Mouse (Mus musculus): ENCODE measurements around the gene Izumo4. TPM values are rescaled to one million over a fixed set of nuclear protein-coding genes. Genes with fewer than 3 reads are reported as not detected.
A peak's percentile ranks its signal among the peaks of the same experiment; 100 is the strongest.

Izumo4 gene
- polyA plus RNA-seq, 2 experiments: 15.9 to 66.1 TPM

GRCm38 (mm10) chr10:80732611-80733101 is 30.7 kb downstream of the Izumo4 start:
- DNase-seq (ENCODE audit: low spot score) (no peak), ATAC-seq (ENCODE audit: low FRiP score, low read depth) (no peak)
- H3K36me3 ChIP-seq (ENCODE audit: control insufficient read depth, insufficient read depth, low read length): peaks cover 72% of the 10 kb centered on the region
- H3K27ac ChIP-seq (replicated peaks; ENCODE audit: low read depth, low read length): no peak overlapping the region
- no peaks in the 10 kb centered on the region for H3K27me3 ChIP-seq (ENCODE audit: control insufficient read depth, insufficient read depth, low read length)
- no peak overlapping the region for H3K4me2 ChIP-seq (replicated peaks; ENCODE audit: low read depth, low read length, severe bottlenecking)
- TF ChIP-seq POLR2A (IDR thresholded peaks at IDR 0.05; ENCODE audit: borderline replicate concordance, extremely low read depth, insufficient read depth, insufficient read length): no peak
- H3K4me1 ChIP-seq (ENCODE audit: control insufficient read depth, insufficient read depth, low read length): no peaks in the 10 kb centered on the region
- no peaks in the 10 kb centered on the region for H3K9me3 ChIP-seq (ENCODE audit: control insufficient read depth, low read length)
- no peak overlapping the region for H3K4me3 ChIP-seq (replicated peaks; ENCODE audit: low read length)
- H3K9ac ChIP-seq (ENCODE audit: low read depth, low read length, severe bottlenecking): no peak overlapping the region
- WGBS: 99% methylated on average over 6 of the region's 6 CpGs

- ATAC-seq (ENCODE audit: low FRiP score, low read depth): no peak
- no peak for DNase-seq (ENCODE audit: low spot score)
- H3K4me2 ChIP-seq (replicated peaks; ENCODE audit: low read depth, low read length, severe bottlenecking): no peak overlapping the region
- H3K36me3 ChIP-seq (ENCODE audit: control insufficient read depth, insufficient read depth, low read length): peaks cover 31% of the 10 kb centered on the region
- no peak for TF ChIP-seq POLR2A (IDR thresholded peaks at IDR 0.05; ENCODE audit: borderline replicate concordance, extremely low read depth, insufficient read depth, insufficient read length)
- H3K4me3 ChIP-seq (replicated peaks; ENCODE audit: low read length): no peak overlapping the region
- H3K9ac ChIP-seq (ENCODE audit: low read depth, low read length, severe bottlenecking): no peak overlapping the region
- H3K27ac ChIP-seq (replicated peaks; ENCODE audit: low read depth, low read length): no peak overlapping the region
- H3K27me3 ChIP-seq (ENCODE audit: control insufficient read depth, insufficient read depth, low read length): no peaks in the 10 kb centered on the region
- WGBS: 85% methylated on average over 5 of the region's 5 CpGs
- no peaks in the 10 kb centered on the region for H3K9me3 ChIP-seq (ENCODE audit: control insufficient read depth, low read length)
- peaks cover 18% of the 10 kb centered on the region for H3K4me1 ChIP-seq (ENCODE audit: control insufficient read depth, insufficient read depth, low read length)
Measured at GRCm38 (mm10) chr10:80736731-80737130, 34.7 kb downstream of the Izumo4 start.

GRCm38 (mm10) chr10:80738657-80739056 is 36.7 kb downstream of the Izumo4 start:
- H3K9ac ChIP-seq (ENCODE audit: low read depth, low read length, severe bottlenecking): no peak overlapping the region
- no peak overlapping the region for H3K27ac ChIP-seq (replicated peaks; ENCODE audit: low read depth, low read length)
- ATAC-seq (ENCODE audit: low FRiP score, low read depth) (no peak), DNase-seq (ENCODE audit: low spot score) (no peak)
- 72% methylated on average over 1 of the region's 1 CpGs for WGBS
- peaks cover 18% of the 10 kb centered on the region for H3K4me1 ChIP-seq (ENCODE audit: control insufficient read depth, insufficient read depth, low read length)
- no peaks in the 10 kb centered on the region for H3K27me3 ChIP-seq (ENCODE audit: control insufficient read depth, insufficient read depth, low read length)
- no peak overlapping the region for H3K4me2 ChIP-seq (replicated peaks; ENCODE audit: low read depth, low read length, severe bottlenecking)
- H3K4me3 ChIP-seq (replicated peaks; ENCODE audit: low read length): no peak overlapping the region
- H3K9me3 ChIP-seq (ENCODE audit: control insufficient read depth, low read length): no peaks in the 10 kb centered on the region
- no peak for TF ChIP-seq POLR2A (IDR thresholded peaks at IDR 0.05; ENCODE audit: borderline replicate concordance, extremely low read depth, insufficient read depth, insufficient read length)
- peaks cover 12% of the 10 kb centered on the region for H3K36me3 ChIP-seq (ENCODE audit: control insufficient read depth, insufficient read depth, low read length)

- DNase-seq (ENCODE audit: low spot score) (no peak), ATAC-seq (ENCODE audit: low FRiP score, low read depth) (no peak)
- 27% methylated on average over 5 of the region's 5 CpGs for WGBS
- Histone ChIP-seq H3K36me3 (ENCODE audit: control insufficient read depth, insufficient read depth, low read length) (no peaks in the 10 kb centered on the region; the same call in 1 of the 2 replicates), H3K9ac (ENCODE audit: low read depth, low read length, severe bottlenecking) (peak overlapping the region; percentile 96), H3K4me3 (replicated peaks; ENCODE audit: low read length) (peak overlapping the region; percentile 100), H3K27me3 (ENCODE audit: control insufficient read depth, insufficient read depth, low read length) (no peaks in the 10 kb centered on the region), H3K4me2 (replicated peaks; ENCODE audit: low read depth, low read length, severe bottlenecking) (peak overlapping the region; percentile 96), H3K27ac (replicated peaks; ENCODE audit: low read depth, low read length) (no peak overlapping the region), H3K9me3 (ENCODE audit: control insufficient read depth, low read length) (no peaks in the 10 kb centered on the region), H3K4me1 (ENCODE audit: control insufficient read depth, insufficient read depth, low read length) (peaks cover 18% of the 10 kb centered on the region)
- no peak for TF ChIP-seq POLR2A (IDR thresholded peaks at IDR 0.05; ENCODE audit: borderline replicate concordance, extremely low read depth, insufficient read depth, insufficient read length)
Measured at GRCm38 (mm10) chr10:80741146-80741545, 39.2 kb downstream of the Izumo4 start.

GRCm38 (mm10) chr10:80741634-80742179 is 39.7 kb downstream of the Izumo4 start:
- peak; percentile 20 for ATAC-seq (ENCODE audit: low FRiP score, low read depth)
- WGBS: 0% methylated on average over 45 of the region's 46 CpGs
- DNase-seq (ENCODE audit: low spot score): no peak

More at GRCm38 (mm10) chr10:80741634-80742179, 39.7 kb downstream of the Izumo4 start:
- no peaks in the 10 kb centered on the region; the same call in 1 of the 2 replicates for H3K36me3 ChIP-seq (ENCODE audit: control insufficient read depth, insufficient read depth, low read length)
- H3K9ac ChIP-seq (ENCODE audit: low read depth, low read length, severe bottlenecking): peak overlapping the region; percentile 96
- H3K9me3 ChIP-seq (ENCODE audit: control insufficient read depth, low read length): no peaks in the 10 kb centered on the region
- H3K27ac ChIP-seq (replicated peaks; ENCODE audit: low read depth, low read length): peak overlapping the region; percentile 78
- TF ChIP-seq POLR2A (IDR thresholded peaks at IDR 0.05; ENCODE audit: borderline replicate concordance, extremely low read depth, insufficient read depth, insufficient read length): no peak
- H3K4me3 ChIP-seq (replicated peaks; ENCODE audit: low read length): peak overlapping the region; percentile 100
- H3K4me2 ChIP-seq (replicated peaks; ENCODE audit: low read depth, low read length, severe bottlenecking): peak overlapping the region; percentile 96
- no peaks in the 10 kb centered on the region for H3K27me3 ChIP-seq (ENCODE audit: control insufficient read depth, insufficient read depth, low read length)
- peaks cover 18% of the 10 kb centered on the region for H3K4me1 ChIP-seq (ENCODE audit: control insufficient read depth, insufficient read depth, low read length)
